ENCODE assay signal across 24 mouse cellular contexts in genomic region chr3:16071906-16072305, GRCm38 (mm10).
A peak's percentile ranks its signal among the peaks of the same experiment; 100 is the strongest.
DNase-seq lines count a peak whose midpoint lies in the region; ATAC-seq and TF ChIP-seq lines count a peak whose summit lies in the region.
"Had no signal": no experiment of that assay in that cellular context is flagged by ENCODE, and none has a peak within 500 bp of the region (broad histone marks: within the 10 kb centered on the region; RNA-seq: fewer than 3 reads in every experiment).

No protein-coding gene starts in this region.

- no peaks in the 10 kb centered on the region for H3K9me3 ChIP-seq in midbrain, embryonic 14.5 days (ENCODE audit: control insufficient read depth, low read length)
- no peaks in the 10 kb centered on the region for H3K9me3 ChIP-seq in midbrain, embryonic 13.5 days
- no peaks in the 10 kb centered on the region for H3K9me3 ChIP-seq in CH12.LX (replicated peaks; ENCODE audit: low read length)
- H3K9me3 ChIP-seq: embryonic facial prominence, embryonic 10.5 days; embryonic facial prominence, embryonic 12.5 days; forebrain, embryonic 13.5 days; forebrain, embryonic 15.5 days had no signal

- H3K36me3 ChIP-seq in midbrain, embryonic 14.5 days (ENCODE audit: control insufficient read depth, insufficient read depth, low read length): no peaks in the 10 kb centered on the region
- H3K36me3 ChIP-seq in midbrain, embryonic 13.5 days: no peaks in the 10 kb centered on the region
- H3K36me3 ChIP-seq in CH12.LX (replicated peaks in 1 of 2; ENCODE audit: control insufficient read depth in 1 of 2, insufficient read depth in 1 of 2, low read length in 1 of 2): no peaks in the 10 kb centered on the region
- H3K36me3 ChIP-seq in myocyte (ENCODE audit: control insufficient read depth, insufficient read depth): no peaks in the 10 kb centered on the region
- H3K36me3 ChIP-seq: embryonic facial prominence, embryonic 10.5 days; embryonic facial prominence, embryonic 12.5 days; forebrain, embryonic 15.5 days had no signal

- H3K27ac ChIP-seq in midbrain, embryonic 14.5 days (replicated peaks; ENCODE audit: low read depth, low read length): no peak overlapping the region
- H3K27ac ChIP-seq in midbrain, embryonic 13.5 days: no peak overlapping the region
- H3K27ac ChIP-seq in CH12.LX (ENCODE audit: insufficient read depth, low read depth): peak overlapping the region; percentile 83
- H3K27ac ChIP-seq: embryonic facial prominence, embryonic 10.5 days; embryonic facial prominence, embryonic 12.5 days; forebrain, embryonic 13.5 days; forebrain, embryonic 15.5 days had no signal

- no peaks in the 10 kb centered on the region for H3K79me2 ChIP-seq in CH12.LX (replicated peaks; ENCODE audit: control insufficient read depth, extremely low read depth, insufficient read depth, poor library complexity, severe bottlenecking)
- no peaks in the 10 kb centered on the region for H3K79me2 ChIP-seq in myocyte (ENCODE audit: control insufficient read depth, insufficient read depth)

- no peak for TF ChIP-seq RAD21 in CH12.LX (IDR thresholded peaks at IDR 0.05; ENCODE audit: low read depth, low read length)

- H3ac ChIP-seq in myocyte (ENCODE audit: control insufficient read depth, insufficient read length): no peak overlapping the region

- 0 out of 2 replicates have a peak, but pooled peaks have one; percentile 28 for ATAC-seq in midbrain, embryonic 14.5 days (ENCODE audit: low FRiP score, low TSS enrichment)
- no peak for ATAC-seq in midbrain, embryonic 13.5 days
- ATAC-seq: activated CD4-positive, CD25-positive, alpha-beta regulatory T cell, adult 4 months; CD4-positive, CD25-positive, alpha-beta regulatory T cell, adult 4 months; forebrain, embryonic 13.5 days; forebrain, embryonic 15.5 days; forebrain, postnatal 0 days; Patski had no signal

- TF ChIP-seq POLR2A in CH12.LX (IDR thresholded peaks at IDR 0.05; ENCODE audit: low read depth, low read length) (peak; percentile 44), myocyte (IDR thresholded peaks at IDR 0.05; ENCODE audit: insufficient read length, low read depth) (no peak)

- no peak overlapping the region for H3K9ac ChIP-seq in midbrain, embryonic 14.5 days (replicated peaks; ENCODE audit: low read length)
- H3K9ac ChIP-seq in midbrain, embryonic 13.5 days (replicated peaks): no peak overlapping the region
- H3K9ac ChIP-seq in CH12.LX (ENCODE audit: insufficient read depth, low read depth): peak overlapping the region; percentile 65
- H3K9ac ChIP-seq: embryonic facial prominence, embryonic 12.5 days; forebrain, embryonic 13.5 days; forebrain, embryonic 15.5 days; forebrain, postnatal 0 days had no signal

- TF ChIP-seq EP300 in CH12.LX (IDR thresholded peaks at IDR 0.05; ENCODE audit: low read length): peak; percentile 71

- no peaks in the 10 kb centered on the region for H3K27me3 ChIP-seq in midbrain, embryonic 14.5 days (ENCODE audit: control insufficient read depth, insufficient read depth, low read length)
- no peaks in the 10 kb centered on the region for H3K27me3 ChIP-seq in midbrain, embryonic 13.5 days
- H3K27me3 ChIP-seq in CH12.LX (replicated peaks): no peaks in the 10 kb centered on the region
- no peaks in the 10 kb centered on the region for H3K27me3 ChIP-seq in myocyte (ENCODE audit: control insufficient read depth, insufficient read depth, insufficient read length)
- H3K27me3 ChIP-seq: embryonic facial prominence, embryonic 12.5 days; forebrain, embryonic 13.5 days; forebrain, embryonic 15.5 days; Patski had no signal

- no peak overlapping the region for H3K4me2 ChIP-seq in midbrain, embryonic 14.5 days (ENCODE audit: low read length)
- H3K4me2 ChIP-seq in midbrain, embryonic 13.5 days (replicated peaks): no peak overlapping the region
- H3K4me2 ChIP-seq in CH12.LX (ENCODE audit: insufficient read depth, low read depth, poor library complexity, severe bottlenecking): peak overlapping the region; percentile 80
- H3K4me2 ChIP-seq in myocyte (ENCODE audit: low read depth): peak overlapping the region; percentile 38
- H3K4me2 ChIP-seq: embryonic facial prominence, embryonic 12.5 days; forebrain, embryonic 13.5 days; forebrain, embryonic 15.5 days had no signal

- WGBS in midbrain, embryonic 14.5 days: 89% methylated on average over 13 of the region's 13 CpGs
- 92% methylated on average over 13 of the region's 13 CpGs for WGBS in midbrain, embryonic 13.5 days

- DNase-seq in heart, adult 11 months: peak; percentile 18
- no peak for DNase-seq in heart, postnatal 36 days
- DNase-seq in midbrain, embryonic 14.5 days: no peak
- peak; percentile 69 for DNase-seq in CH12.LX (ENCODE audit: extremely low read depth)
- DNase-seq in natural killer cell, adult 2 months (ENCODE audit: low spot score in 2 of 2): no peak
- no peak for DNase-seq in spleen, postnatal 4 days (ENCODE audit: low spot score in 2 of 2)
- DNase-seq: adrenal gland, adult 8-10 months; adrenal gland, postnatal 14 days; adrenal gland, postnatal 36 days; B cell, adult 2 months; cerebellum, adult 11-12 months; cerebellum, adult 8-10 months; cerebellum, adult 9-11 months; cerebellum, postnatal 25 days; forebrain, postnatal 0 days had no signal

- no peak for TF ChIP-seq CTCF in CH12.LX (conservative IDR thresholded peaks at IDR 0.05 in 1 of 2, IDR thresholded peaks at IDR 0.05 in 1 of 2; ENCODE audit: low read depth in 2 of 2, low read length in 2 of 2)

- H3K4me1 ChIP-seq in midbrain, embryonic 14.5 days (ENCODE audit: control insufficient read depth, insufficient read depth, low read length): no peaks in the 10 kb centered on the region
- H3K4me1 ChIP-seq in midbrain, embryonic 13.5 days (replicated peaks): no peaks in the 10 kb centered on the region
- peaks cover 3 to 21% of the 10 kb centered on the region in 2 experiments for H3K4me1 ChIP-seq in CH12.LX (ENCODE audit: control insufficient read depth in 1 of 2, insufficient read depth in 2 of 2)
- H3K4me1 ChIP-seq: embryonic facial prominence, embryonic 10.5 days; embryonic facial prominence, embryonic 12.5 days; forebrain, embryonic 13.5 days; forebrain, embryonic 15.5 days had no signal

- in situ Hi-C loops in CH12.LX (cut with MboI; ENCODE audit: low pct_ligation_motif_present, low pct_unique_long_range_greater_than_20kb, low sequenced_read_pairs): no loop called here

- H3K4me3 ChIP-seq in midbrain, embryonic 14.5 days (replicated peaks; ENCODE audit: low read depth, low read length): no peak overlapping the region
- no peak overlapping the region for H3K4me3 ChIP-seq in midbrain, embryonic 13.5 days (replicated peaks)
- peak overlapping the region; percentile 35 to 61 (median 50) for H3K4me3 ChIP-seq in CH12.LX (replicated peaks in 1 of 3; ENCODE audit: low read depth in 2 of 3, low read length in 2 of 3, poor library complexity in 1 of 3)
- no peak overlapping the region for H3K4me3 ChIP-seq in myocyte
- H3K4me3 ChIP-seq: embryonic facial prominence, embryonic 10.5 days; embryonic facial prominence, embryonic 12.5 days; forebrain, embryonic 13.5 days; forebrain, embryonic 15.5 days had no signal

- dilution Hi-C loops in CH12.LX (cut with MboI; ENCODE audit: extremely low pct_ligation_motif_present, extremely low pct_unique_long_range_greater_than_20kb, low sequenced_read_pairs): no loop called here

- intact Hi-C loops in heart, postnatal 36 days (cut with DNase I): no loop called here

TF ChIP-seq in CH12.LX, 34 proteins besides CTCF, POLR2A, EP300 and RAD21 (continues in another document):
- TF ChIP-seq POLR2AphosphoS2 (IDR thresholded peaks at IDR 0.05; ENCODE audit: low read depth, low read length): no peak
- TF ChIP-seq GABPA (IDR thresholded peaks at IDR 0.05; ENCODE audit: insufficient replicate concordance, low read depth, low read length): no peak
- TF ChIP-seq MEF2A (IDR thresholded peaks at IDR 0.05; ENCODE audit: borderline replicate concordance, low read depth, low read length): peak; percentile 35; the same call in 1 of the 2 replicates
- TF ChIP-seq NRF1 (IDR thresholded peaks at IDR 0.05; ENCODE audit: low read depth, low read length): no peak
- TF ChIP-seq KAT2A (IDR thresholded peaks at IDR 0.05; ENCODE audit: insufficient replicate concordance, low read length): no peak
- no peak for TF ChIP-seq ZKSCAN1 (IDR thresholded peaks at IDR 0.05; ENCODE audit: borderline replicate concordance, low read depth, low read length)
- no peak for TF ChIP-seq ELF1 (IDR thresholded peaks at IDR 0.05; ENCODE audit: low read depth, low read length)
- no peak for TF ChIP-seq JUND (conservative IDR thresholded peaks at IDR 0.05; ENCODE audit: low read depth, low read length)
- peak; percentile 60 for TF ChIP-seq NELFE (IDR thresholded peaks at IDR 0.05; ENCODE audit: low read depth, low read length)
- TF ChIP-seq PAX5 (IDR thresholded peaks at IDR 0.05; ENCODE audit: low read length): no peak
- TF ChIP-seq MAZ (IDR thresholded peaks at IDR 0.05; ENCODE audit: low read depth, low read length): peak; percentile 64; the same call in 1 of the 2 replicates
- no peak for TF ChIP-seq UBTF (IDR thresholded peaks at IDR 0.05; ENCODE audit: low read depth, low read length)
- TF ChIP-seq ZNF384 (IDR thresholded peaks at IDR 0.05; ENCODE audit: low read depth, low read length): 0 out of 2 replicates have a peak, but pooled peaks have one; percentile 26

TF ChIP-seq in myocyte, 11 proteins besides CTCF, POLR2A, EP300 and RAD21:
- no peak for TF ChIP-seq CEBPB (IDR thresholded peaks at IDR 0.05; ENCODE audit: insufficient read depth, poor library complexity, severe bottlenecking)
- TF ChIP-seq REST (IDR thresholded peaks at IDR 0.05; ENCODE audit: insufficient read depth, insufficient read length): no peak
- TF ChIP-seq POLR2AphosphoS2 (IDR thresholded peaks at IDR 0.05; ENCODE audit: insufficient read length, low read depth): no peak
- TF ChIP-seq MYOD1 (IDR thresholded peaks at IDR 0.05; ENCODE audit: control insufficient read depth in 1 of 3, insufficient read length in 2 of 3, low read depth in 2 of 3): no peak

Comparison
In these comparisons a context has a peak if more than half of its experiments do, and no peak if none do; other contexts are left out.
1. DNase-seq: peak in heart, adult 11 months (single experiment) and CH12.LX (single experiment); none in heart, postnatal 36 days (0 of 2), midbrain, embryonic 14.5 days (single experiment), natural killer cell, adult 2 months (0 of 2) and spleen, postnatal 4 days (0 of 2).
2. H3K4me2 ChIP-seq: peak in CH12.LX (single experiment) and myocyte (single experiment); none in midbrain, embryonic 14.5 days (single experiment) and midbrain, embryonic 13.5 days (single experiment).
3. H3K4me3 ChIP-seq: peak in CH12.LX (3 of 3); none in midbrain, embryonic 14.5 days (single experiment), midbrain, embryonic 13.5 days (single experiment) and myocyte (single experiment).